ENCODE assay signal across 8 mouse cellular contexts in the genomic region with DNA sequence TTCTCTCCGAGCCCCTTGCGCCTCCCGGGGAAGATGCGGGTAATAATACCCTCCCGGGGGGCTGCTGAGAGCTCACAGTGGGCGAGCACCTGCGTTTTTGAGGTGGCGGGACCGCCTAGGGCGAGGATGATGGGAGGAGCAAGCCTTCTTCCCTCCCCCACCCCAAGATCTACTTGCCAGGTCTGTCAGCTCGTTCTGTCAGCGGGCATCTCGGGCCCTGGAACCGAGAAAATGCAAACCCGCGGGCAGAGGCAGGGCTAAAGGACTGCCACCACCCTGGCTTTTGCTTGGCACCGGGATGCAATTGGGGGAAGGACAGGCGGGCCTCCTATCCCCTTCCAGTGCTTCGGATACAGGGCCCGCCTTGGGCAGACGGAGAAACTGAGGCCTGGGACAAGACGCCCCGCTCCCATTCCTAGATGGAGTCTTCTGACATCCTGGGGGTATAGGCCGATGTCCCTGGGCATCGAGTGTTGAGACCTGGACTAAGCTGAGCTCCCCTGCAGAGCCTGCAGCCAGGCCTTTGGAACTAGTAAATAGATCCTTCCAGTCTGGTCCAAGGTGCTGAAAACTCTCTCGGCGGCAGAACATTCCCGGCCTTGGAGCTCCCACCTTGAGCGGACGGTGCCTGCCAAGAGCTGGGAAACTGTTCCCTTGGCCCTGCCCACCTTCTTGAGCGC. TPM values are rescaled to one million over a fixed set of nuclear protein-coding genes. Genes with fewer than 3 reads are reported as not detected.
DNase-seq lines count a peak whose midpoint lies in the region; ATAC-seq lines count a peak whose summit lies in the region.

No protein-coding gene starts in this region.

- H3K4me1 ChIP-seq in heart, embryonic 13.5 days = peaks cover 44% of the 10 kb centered on the region
- peaks cover 32% of the 10 kb centered on the region for H3K4me1 ChIP-seq in heart, embryonic 16.5 days (ENCODE audit: control insufficient read depth, insufficient read depth, low read length)
- H3K4me1 ChIP-seq in liver, embryonic 12.5 days = peaks cover 17% of the 10 kb centered on the region
- peaks cover 32% of the 10 kb centered on the region for H3K4me1 ChIP-seq in stomach, embryonic 14.5 days (ENCODE audit: control insufficient read depth, insufficient read depth, low read length)

- WGBS in heart, embryonic 13.5 days = 2% methylated on average over 31 of the region's 31 CpGs
- WGBS in heart, embryonic 16.5 days = 1% methylated on average over 31 of the region's 31 CpGs
- WGBS in liver, embryonic 12.5 days (ENCODE audit: insufficient replicate concordance) = 7% methylated on average over 31 of the region's 31 CpGs
- 1% methylated on average over 31 of the region's 31 CpGs for WGBS in stomach, embryonic 14.5 days

- peak overlapping the region; percentile 98 for H3K4me2 ChIP-seq in heart, embryonic 13.5 days
- H3K4me2 ChIP-seq in heart, embryonic 16.5 days (ENCODE audit: low read depth, low read length) = peak overlapping the region; percentile 98
- peak overlapping the region; percentile 67 for H3K4me2 ChIP-seq in liver, embryonic 12.5 days
- H3K4me2 ChIP-seq in stomach, embryonic 14.5 days (replicated peaks; ENCODE audit: low read depth, low read length) = peak overlapping the region; percentile 93

- no peaks in the 10 kb centered on the region for H3K27me3 ChIP-seq in heart, embryonic 13.5 days (replicated peaks)
- no peaks in the 10 kb centered on the region for H3K27me3 ChIP-seq in heart, embryonic 16.5 days (ENCODE audit: control insufficient read depth, insufficient read depth, low read length)
- H3K27me3 ChIP-seq in liver, embryonic 12.5 days (replicated peaks) = peaks cover 94% of the 10 kb centered on the region
- H3K27me3 ChIP-seq in stomach, embryonic 14.5 days (ENCODE audit: control insufficient read depth, insufficient read depth, low read length) = no peaks in the 10 kb centered on the region

- H3K9me3 ChIP-seq in heart, embryonic 13.5 days = no peaks in the 10 kb centered on the region
- H3K9me3 ChIP-seq in heart, embryonic 16.5 days (replicated peaks; ENCODE audit: control insufficient read depth, low read length) = no peaks in the 10 kb centered on the region
- no peaks in the 10 kb centered on the region for H3K9me3 ChIP-seq in liver, embryonic 12.5 days (replicated peaks)
- H3K9me3 ChIP-seq in stomach, embryonic 14.5 days (ENCODE audit: control insufficient read depth, low read depth, low read length) = no peaks in the 10 kb centered on the region

- DNase-seq in heart, adult 8-10 months (ENCODE audit: low spot score) = no peak
- DNase-seq in adipocyte (ENCODE audit: low spot score) = peak; percentile 41
- no peak for DNase-seq in c-Kit-positive CD71-positive TER-119-positive erythroid progenitor cells, embryonic 14.5 days (ENCODE audit: low spot score)
- DNase-seq in cerebellum, postnatal 36 days = no peak

- peak overlapping the region; percentile 92 for H3K9ac ChIP-seq in heart, embryonic 13.5 days
- peak overlapping the region; percentile 82 for H3K9ac ChIP-seq in heart, embryonic 16.5 days (ENCODE audit: low read length)
- H3K9ac ChIP-seq in liver, embryonic 12.5 days = peak overlapping the region; percentile 37; the same call in 1 of the 2 replicates
- H3K9ac ChIP-seq in stomach, embryonic 14.5 days (replicated peaks; ENCODE audit: low read depth, low read length) = peak overlapping the region; percentile 52

- peak overlapping the region; percentile 90 for H3K27ac ChIP-seq in heart, embryonic 13.5 days (replicated peaks)
- H3K27ac ChIP-seq in heart, embryonic 16.5 days (ENCODE audit: low read length) = peak overlapping the region; percentile 90
- H3K27ac ChIP-seq in liver, embryonic 12.5 days = 0 out of 2 replicates have a peak overlapping the region, but pooled peaks have one; percentile 10
- peak overlapping the region; percentile 90 for H3K27ac ChIP-seq in stomach, embryonic 14.5 days (ENCODE audit: low read length)

- peak; percentile 11; the same call in 1 of the 2 replicates for ATAC-seq in heart, embryonic 13.5 days (ENCODE audit: extremely low read depth, insufficient number of reproducible peaks, low FRiP score, low TSS enrichment)
- peak; percentile 23 for ATAC-seq in heart, embryonic 16.5 days (replicated peaks; ENCODE audit: extremely low read depth, insufficient read depth, low FRiP score)
- no peak for ATAC-seq in liver, embryonic 12.5 days
- ATAC-seq in stomach, embryonic 14.5 days (ENCODE audit: insufficient number of reproducible peaks, insufficient read depth, low FRiP score, low read depth) = peak; percentile 4; the same call in 1 of the 2 replicates

- H3K36me3 ChIP-seq in heart, embryonic 13.5 days = peaks cover 12% of the 10 kb centered on the region
- no peaks in the 10 kb centered on the region; the same call in 1 of the 2 replicates for H3K36me3 ChIP-seq in heart, embryonic 16.5 days (ENCODE audit: control insufficient read depth, insufficient read depth)
- H3K36me3 ChIP-seq in liver, embryonic 12.5 days = no peaks in the 10 kb centered on the region
- no peaks in the 10 kb centered on the region; the same call in 1 of the 2 replicates for H3K36me3 ChIP-seq in stomach, embryonic 14.5 days (ENCODE audit: control insufficient read depth, insufficient read depth, low read length)

- peak overlapping the region; percentile 76 for H3K4me3 ChIP-seq in heart, embryonic 13.5 days
- H3K4me3 ChIP-seq in heart, embryonic 16.5 days (ENCODE audit: low read length) = peak overlapping the region; percentile 81
- H3K4me3 ChIP-seq in liver, embryonic 12.5 days = peak overlapping the region; percentile 61
- H3K4me3 ChIP-seq in stomach, embryonic 14.5 days (ENCODE audit: low read depth, low read length) = peak overlapping the region; percentile 49

RNA-seq across cellular contexts. Expression of a gene that starts 0.8 kb away (rescaled TPM):
- polyA plus RNA-seq in heart, embryonic 13.5 days (2015; fragmentation: Nextera tagmentation; extraction: Ambion mirVana) = 7.8 and 8.7 TPM in 2 replicates
- 10 to 100 TPM; 23.7 to 30.9 (median 26.2) TPM for total RNA-seq in heart, adult 8-10 months (2022)
- 7.9 and 8.5 TPM in 2 replicates for polyA plus RNA-seq in heart, embryonic 16.5 days (2015; fragmentation: Nextera tagmentation; extraction: Ambion mirVana)
- polyA plus RNA-seq in liver, embryonic 12.5 days (2016; fragmentation: Nextera tagmentation; extraction: Ambion mirVana) = 2.8 and 2.9 TPM in 2 replicates
- 28.7 TPM in 2 replicates for polyA plus RNA-seq in stomach, embryonic 14.5 days (2014; fragmentation: Nextera tagmentation; extraction: Ambion mirVana)

Comparison
In these comparisons a context has a peak if more than half of its experiments do, and no peak if none do; other contexts are left out.
1. H3K27ac ChIP-seq: peak in every context shown above with its lines; median percentile 90 in heart, embryonic 13.5 days; 90 in heart, embryonic 16.5 days; 90 in stomach, embryonic 14.5 days; 10 in liver, embryonic 12.5 days.
2. H3K9ac ChIP-seq: peak in every context shown above with its lines; median percentile 92 in heart, embryonic 13.5 days; 82 in heart, embryonic 16.5 days; 52 in stomach, embryonic 14.5 days; 37 in liver, embryonic 12.5 days.